Mouse (Mus musculus): ENCODE data around the gene Gm7879.

DNA sequence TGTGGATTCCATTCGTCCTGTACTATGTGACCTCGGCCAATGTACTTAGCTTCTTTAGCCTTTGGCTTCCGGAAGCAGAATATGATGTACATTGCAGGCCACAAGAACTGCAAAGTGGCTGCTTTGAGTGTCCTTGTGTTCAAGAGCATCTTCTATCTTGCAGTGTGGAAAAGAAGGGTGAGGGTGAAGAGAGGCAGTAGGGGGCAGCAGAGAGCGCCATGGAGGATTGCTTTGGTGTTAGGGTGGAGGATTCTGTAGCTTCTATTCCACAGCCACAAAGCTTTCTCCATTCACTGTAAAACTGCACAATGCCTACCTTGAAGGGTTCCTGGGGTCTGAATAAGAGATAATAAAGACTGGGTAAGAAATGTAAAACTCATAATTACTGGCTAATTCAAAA is 11.0 kb downstream of the Gm7879 start:
- TF ChIP-seq POLR2A (IDR thresholded peaks at IDR 0.05; ENCODE audit: borderline replicate concordance, extremely low read depth, low read depth, low read length): no peak
- peak; percentile 84 for TF ChIP-seq CTCF (IDR thresholded peaks at IDR 0.05; ENCODE audit: insufficient read depth, low read length)
